Mouse (Mus musculus) liver, embryonic 12.5 days (tissue): ENCODE data around the gene Srrm4. TPM values are rescaled to one million over a fixed set of nuclear protein-coding genes. Genes with fewer than 3 reads are reported as not detected.

Experiments
- ATAC-seq: fragments of 200-750 bp; cut with Nextera tagmentation; 2 replicates; pipeline ENCODE4 v1.8.0; 2017; ENCODE audit warnings: moderate number of reproducible peaks, mild to moderate bottlenecking, moderate library complexity
- H3K27ac ChIP-seq: fragments of 300-500 bp; sonication (generic); 2 replicates; pipeline ENCODE4 v1.5.1; 2016; ENCODE audit warnings: mild to moderate bottlenecking
- H3K27me3 ChIP-seq: fragments of 300-500 bp; sonication (generic); replicated peaks from 2 replicates; pipeline ENCODE4 v1.6.1; 2016; ENCODE audit warnings: mild to moderate bottlenecking, moderate library complexity
- H3K36me3 ChIP-seq: fragments of 300-500 bp; sonication (generic); 2 replicates; pipeline ENCODE4 v1.6.1; 2016; ENCODE audit warnings: mild to moderate bottlenecking, moderate library complexity
- H3K4me1 ChIP-seq: fragments of 300-500 bp; sonication (generic); 2 replicates; pipeline ENCODE4 v1.6.1; 2016
- H3K4me2 ChIP-seq: fragments of 300-500 bp; sonication (generic); 2 replicates; pipeline ENCODE4 v1.6.1; 2016; ENCODE audit warnings: mild to moderate bottlenecking, moderate library complexity
- H3K4me3 ChIP-seq: fragments of 300-500 bp; sonication (generic); 2 replicates; pipeline ENCODE4 v1.5.1; 2016; ENCODE audit warnings: mild to moderate bottlenecking, moderate library complexity
- H3K9ac ChIP-seq: fragments of 300-500 bp; sonication (generic); 2 replicates; pipeline ENCODE4 v1.6.1; 2016; ENCODE audit warnings: mild to moderate bottlenecking, moderate library complexity
- H3K9me3 ChIP-seq: fragments of 300-500 bp; sonication (generic); replicated peaks from 2 replicates; pipeline ENCODE4 v1.6.1; 2016; ENCODE audit warnings: mild to moderate bottlenecking, moderate library complexity
- WGBS: fragments of 180-500 bp; shearing (Covaris S2); methylation state at CpG from one replicate; pipeline ENCODE4 v1.1.7; 2016; ENCODE audit not compliant: insufficient replicate concordance; 5-methylcytosine and 5-hydroxymethylcytosine counted together
- polyA plus RNA-seq: library from polyadenylated mRNA; unstranded; fragments of >200 nt; fragmentation: Nextera tagmentation; extraction: Ambion mirVana; gene quantifications from 2 replicates; pipeline ENCODE4 v1.2.1, GENCODE M21; 2016

Gene Srrm4
- polyA plus RNA-seq, 1 experiment from 2014 or later: 0.20 TPM

GRCm38 (mm10) chr5:116484236-116484635, 107.4 kb downstream of the Srrm4 start:
- WGBS: 80% methylated on average over 9 of the region's 9 CpGs
- ATAC-seq: no peak
- Histone ChIP-seq H3K9ac (no peak overlapping the region), H3K36me3 (no peaks in the 10 kb centered on the region), H3K4me1 (no peaks in the 10 kb centered on the region), H3K27ac (no peak overlapping the region), H3K4me2 (no peak overlapping the region), H3K27me3 (no peaks in the 10 kb centered on the region), H3K4me3 (no peak overlapping the region), H3K9me3 (no peaks in the 10 kb centered on the region)

DNA sequence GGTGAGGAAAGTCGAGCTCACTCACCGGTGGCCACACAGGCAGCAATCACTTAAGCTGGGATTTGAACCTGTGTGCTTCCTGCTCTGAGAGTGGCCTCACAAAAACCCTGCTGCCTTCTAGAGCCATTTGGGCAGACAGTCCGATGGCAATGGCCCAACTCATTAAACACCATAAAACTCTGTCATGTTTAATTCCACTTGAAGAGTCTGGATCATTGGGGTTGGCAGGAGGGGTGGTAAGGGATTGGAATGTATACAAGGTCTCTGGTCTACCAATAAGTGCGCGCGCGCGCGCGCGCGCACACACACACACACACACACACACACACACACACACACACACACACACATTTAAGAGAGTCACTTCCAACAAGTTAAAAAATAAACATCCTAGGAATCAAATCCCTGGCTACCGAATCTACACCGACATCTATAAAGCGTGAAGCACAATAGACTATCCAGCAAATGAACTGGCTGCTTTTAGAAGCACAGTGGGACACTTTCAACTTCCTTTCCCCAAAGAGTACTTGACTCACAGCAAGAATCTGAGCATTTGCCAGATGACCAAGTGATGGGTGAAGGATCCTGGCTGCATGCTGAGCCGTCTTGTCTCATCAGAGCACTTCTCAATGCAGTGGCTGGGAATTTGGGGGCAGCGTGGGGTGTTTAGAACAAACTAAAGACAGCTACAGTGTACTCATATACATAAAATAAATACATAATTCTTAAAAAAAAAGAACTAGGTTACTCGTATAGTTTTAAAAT, 112.8 kb downstream of the Srrm4 start:
- Histone ChIP-seq H3K27ac (no peak overlapping the region), H3K4me3 (no peak overlapping the region), H3K27me3 (0 out of 2 replicates have a peak, but pooled peaks cover 2% of the 10 kb centered on the region), H3K9ac (no peak overlapping the region), H3K9me3 (no peaks in the 10 kb centered on the region), H3K4me1 (no peaks in the 10 kb centered on the region), H3K36me3 (no peaks in the 10 kb centered on the region), H3K4me2 (no peak overlapping the region)
- 83% methylated on average over 17 of the region's 18 CpGs for WGBS
- no peak for ATAC-seq

- Histone ChIP-seq H3K4me1 (no peaks in the 10 kb centered on the region), H3K9me3 (no peaks in the 10 kb centered on the region), H3K4me2 (no peak overlapping the region), H3K36me3 (no peaks in the 10 kb centered on the region), H3K4me3 (no peak overlapping the region), H3K9ac (no peak overlapping the region), H3K27me3 (0 out of 2 replicates have a peak, but pooled peaks cover 2% of the 10 kb centered on the region), H3K27ac (no peak overlapping the region)
- WGBS: 9% methylated on average over 15 of the region's 15 CpGs
- no peak for ATAC-seq
Observed at GRCm38 (mm10) chr5:116476006-116476405, 115.6 kb downstream of the Srrm4 start.

- WGBS: 57% methylated on average over 11 of the region's 11 CpGs
- H3K27me3 ChIP-seq: no peaks in the 10 kb centered on the region; the same call in 1 of the 2 replicates
- no peak for ATAC-seq
Observed at GRCm38 (mm10) chr5:116461354-116462042, 130.1 kb downstream of the Srrm4 start.

GRCm38 (mm10) chr5:116459970-116460369, 131.6 kb downstream of the Srrm4 start:
- Histone ChIP-seq H3K9ac (no peak overlapping the region), H3K27ac (no peak overlapping the region), H3K4me3 (no peak overlapping the region), H3K36me3 (no peaks in the 10 kb centered on the region), H3K4me1 (no peaks in the 10 kb centered on the region), H3K9me3 (no peaks in the 10 kb centered on the region), H3K27me3 (no peaks in the 10 kb centered on the region; the same call in 1 of the 2 replicates), H3K4me2 (no peak overlapping the region)
- no peak for ATAC-seq
- WGBS: 78% methylated on average over 2 of the region's 2 CpGs

More at GRCm38 (mm10) chr5:116461354-116462042, 130.1 kb downstream of the Srrm4 start:
- Histone ChIP-seq H3K4me3 (no peak overlapping the region), H3K9ac (no peak overlapping the region), H3K4me1 (no peaks in the 10 kb centered on the region), H3K9me3 (peaks cover 8% of the 10 kb centered on the region), H3K36me3 (no peaks in the 10 kb centered on the region), H3K27ac (no peak overlapping the region), H3K4me2 (no peak overlapping the region)

GRCm38 (mm10) chr5:116457791-116458190, 133.8 kb downstream of the Srrm4 start:
- H3K36me3 ChIP-seq: no peaks in the 10 kb centered on the region
- H3K9ac ChIP-seq: no peak overlapping the region
- no peak overlapping the region for H3K4me2 ChIP-seq
- ATAC-seq: no peak
- H3K27me3 ChIP-seq: peaks cover 11% of the 10 kb centered on the region; the same call in 1 of the 2 replicates
- no peaks in the 10 kb centered on the region for H3K9me3 ChIP-seq
- no peak overlapping the region for H3K4me3 ChIP-seq
- peaks cover 4% of the 10 kb centered on the region; the same call in 1 of the 2 replicates for H3K4me1 ChIP-seq
- WGBS: 67% methylated on average over 7 of the region's 7 CpGs
- H3K27ac ChIP-seq: no peak overlapping the region

- WGBS: 23% methylated on average over 10 of the region's 10 CpGs
- no peak overlapping the region for H3K9ac ChIP-seq
- H3K4me2 ChIP-seq: no peak overlapping the region
- ATAC-seq: no peak
- peaks cover 4% of the 10 kb centered on the region; the same call in 1 of the 2 replicates for H3K4me1 ChIP-seq
- no peaks in the 10 kb centered on the region for H3K9me3 ChIP-seq
- H3K4me3 ChIP-seq: no peak overlapping the region
- H3K36me3 ChIP-seq: no peaks in the 10 kb centered on the region
- peaks cover 11% of the 10 kb centered on the region; the same call in 1 of the 2 replicates for H3K27me3 ChIP-seq
- H3K27ac ChIP-seq: no peak overlapping the region
Observed at GRCm38 (mm10) chr5:116456796-116457515, 134.7 kb downstream of the Srrm4 start.

DNA sequence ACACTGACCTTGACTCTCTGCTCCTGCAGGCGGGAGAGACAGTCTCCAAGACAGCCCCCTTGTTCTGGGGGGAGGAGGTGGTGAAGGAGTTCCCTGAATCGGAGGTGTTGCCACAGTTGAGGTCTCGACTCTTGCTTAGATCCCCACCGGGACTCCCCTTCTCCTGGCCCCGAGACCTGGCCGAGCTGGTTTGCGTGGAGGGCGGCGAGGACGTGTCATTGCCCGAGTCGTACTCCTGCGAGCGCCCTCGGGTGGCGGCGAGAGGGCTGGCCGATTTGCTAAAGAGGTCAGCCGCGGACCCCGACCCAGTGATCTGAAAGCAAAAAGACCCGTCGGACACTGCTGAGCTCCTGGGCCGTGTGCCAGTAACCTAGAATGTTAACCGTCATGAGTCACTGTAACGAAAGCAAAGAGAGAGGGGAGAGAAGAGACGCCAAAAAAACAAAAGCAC, 138.2 kb downstream of the Srrm4 start:
- H3K9ac ChIP-seq: no peak overlapping the region
- H3K4me3 ChIP-seq: peak overlapping the region; percentile 19; the same call in 1 of the 2 replicates
- peaks cover 4% of the 10 kb centered on the region; the same call in 1 of the 2 replicates for H3K4me1 ChIP-seq
- H3K27ac ChIP-seq: no peak overlapping the region
- 2% methylated on average over 27 of the region's 27 CpGs for WGBS
- no peaks in the 10 kb centered on the region for H3K36me3 ChIP-seq
- H3K9me3 ChIP-seq: no peaks in the 10 kb centered on the region
- peaks cover 38% of the 10 kb centered on the region for H3K27me3 ChIP-seq
- no peak for ATAC-seq
- H3K4me2 ChIP-seq: peak overlapping the region; percentile 55

GRCm38 (mm10) chr5:116450901-116451300, 140.7 kb downstream of the Srrm4 start:
- Histone ChIP-seq H3K9me3 (no peaks in the 10 kb centered on the region), H3K27ac (no peak overlapping the region), H3K9ac (no peak overlapping the region), H3K36me3 (no peaks in the 10 kb centered on the region), H3K4me2 (no peak overlapping the region), H3K4me1 (peaks cover 4% of the 10 kb centered on the region; the same call in 1 of the 2 replicates), H3K4me3 (no peak overlapping the region), H3K27me3 (peaks cover 57% of the 10 kb centered on the region)
- WGBS: 65% methylated on average over 8 of the region's 8 CpGs
- no peak for ATAC-seq

GRCm38 (mm10) chr5:116449522-116450225, 141.9 kb downstream of the Srrm4 start:
- Histone ChIP-seq H3K27ac (no peak overlapping the region), H3K4me2 (no peak overlapping the region), H3K4me1 (peaks cover 4% of the 10 kb centered on the region; the same call in 1 of the 2 replicates), H3K4me3 (no peak overlapping the region), H3K9ac (no peak overlapping the region), H3K9me3 (no peaks in the 10 kb centered on the region), H3K27me3 (peaks cover 58% of the 10 kb centered on the region), H3K36me3 (no peaks in the 10 kb centered on the region)
- 30% methylated on average over 8 of the region's 8 CpGs for WGBS
- no peak for ATAC-seq
